Mouse (Mus musculus) frontal cortex, postnatal 14 days (tissue): ENCODE results near the gene Hic1.

Source experiments
- DNase-seq, 2 experiments: peaks; one replicate each; pipeline ENCODE4 v3.0.0; 2022; ENCODE audit warnings: low spot score in 2 of 2

The Hic1 gene

DNA sequence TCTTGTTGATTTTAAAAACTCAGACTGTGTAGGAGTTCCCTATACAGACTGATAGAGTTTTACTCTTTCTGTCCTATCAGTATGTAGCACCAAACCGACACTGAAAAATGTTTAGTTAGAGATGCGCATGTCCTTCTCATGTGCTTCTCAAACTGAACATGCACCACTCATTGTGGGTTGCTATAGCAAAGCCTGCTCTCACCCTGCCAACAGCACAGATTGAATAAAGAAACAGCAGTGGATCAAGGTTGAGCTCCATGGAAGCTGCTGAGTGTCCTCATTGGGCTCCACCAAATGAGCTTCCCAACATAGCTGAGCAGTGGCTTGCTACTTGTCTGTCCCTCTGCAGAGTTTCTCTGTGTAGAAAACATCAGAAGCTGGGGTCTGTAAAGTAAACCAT is 51.2 kb downstream of the Hic1 start:
- DNase-seq: no peak

GRCm38 (mm10) chr11:75116379-75116778 is 52.9 kb downstream of the Hic1 start:
- DNase-seq: no peak
